Mouse (Mus musculus) urinary bladder, adult 18-20 months (tissue): ENCODE measurements at regions not wholly inside any gene's neighbourhood (a gene's known extent, or its start where the extent isn't known, plus 50 kb on each side); places are given as distances from the start of the nearest gene placed in this dataset.
"Not testable (repeated sequence)": the region's sequence is repeated elsewhere in the genome, so short reads cannot be mapped to it uniquely, and the experiment has no call there.

Source experiments
- DNase-seq, 2 experiments: peaks; one replicate each; pipeline ENCODE4 v3.0.0; 2022; ENCODE audit warnings: low spot score in 2 of 2, mixed read lengths in 2 of 2

DNA sequence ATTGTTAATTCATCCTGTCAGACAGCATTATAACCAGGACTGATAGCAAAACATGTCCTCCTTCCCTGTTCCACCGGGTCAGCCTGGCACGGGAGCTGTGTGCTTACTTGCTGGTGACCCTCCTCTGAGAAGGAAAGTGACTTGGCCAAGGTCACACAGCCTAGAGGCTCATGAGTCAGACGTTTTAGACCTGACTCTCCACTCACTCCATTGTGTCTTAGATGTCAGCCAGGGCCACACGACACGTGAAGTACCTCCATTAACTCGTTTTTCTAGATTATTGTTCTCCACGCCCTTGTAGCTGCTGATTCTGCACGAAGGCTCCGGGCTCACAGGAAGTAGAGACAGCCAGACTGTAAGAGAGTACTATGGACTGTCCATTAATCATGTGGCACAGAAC lies 340.8 kb downstream of the Diras2 start:
- no peak for DNase-seq

DNA sequence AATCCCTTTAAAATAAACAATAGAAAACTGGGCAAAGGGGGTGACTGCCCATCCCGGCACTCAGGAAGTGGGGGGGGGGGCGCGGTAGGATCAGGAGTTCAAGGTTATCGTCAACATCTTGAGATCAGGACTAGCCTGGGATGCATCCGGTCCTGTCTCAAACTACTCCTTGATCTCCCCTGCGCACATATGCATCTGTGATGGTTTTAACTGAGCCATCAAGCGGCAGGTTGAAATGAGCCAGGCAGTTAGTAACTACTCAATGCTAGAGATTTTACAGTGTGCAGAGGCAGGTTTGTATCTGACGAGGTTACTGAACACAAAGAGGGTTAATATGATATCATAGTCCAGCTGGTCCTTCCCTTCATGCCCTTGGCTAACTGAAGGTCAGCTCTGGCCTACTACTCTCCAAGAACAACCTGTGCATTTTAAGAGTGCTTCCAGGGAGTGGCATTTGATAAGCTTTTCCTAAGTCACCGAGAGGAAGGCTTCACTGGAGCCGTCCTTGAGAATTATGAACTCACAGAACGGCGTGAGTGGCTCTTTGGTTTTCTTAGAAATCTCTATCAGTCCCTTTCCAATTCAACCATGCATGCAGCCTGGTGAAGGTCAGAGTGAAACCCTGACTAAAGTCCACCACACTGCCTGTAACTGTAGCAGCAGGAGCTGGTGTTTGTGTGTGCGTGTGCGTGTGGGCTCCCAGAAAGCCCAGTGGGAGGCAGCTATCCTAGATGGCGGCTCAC lies 340.1 kb downstream of the Diras2 start:
- no peak for DNase-seq

DNA sequence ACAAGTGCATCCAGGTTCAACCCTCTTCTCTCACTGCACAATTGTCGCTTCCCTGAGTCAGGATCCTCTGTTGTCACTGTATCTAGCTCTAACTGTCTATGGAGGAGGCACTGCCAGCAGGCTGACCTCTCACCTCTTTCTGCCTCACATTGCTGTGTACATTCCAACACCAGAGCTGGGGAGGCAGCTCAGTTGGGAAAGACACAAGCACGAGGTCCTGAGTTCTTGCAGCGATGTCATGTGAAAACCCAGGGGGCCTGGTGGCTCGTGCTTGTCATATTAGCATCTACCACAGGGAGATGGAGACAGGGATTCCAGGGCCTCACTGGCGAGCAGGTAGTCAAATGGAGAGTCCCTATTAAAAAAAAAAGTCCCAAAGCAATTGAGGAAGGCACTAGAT lies 334.2 kb downstream of the Diras2 start:
- DNase-seq = no peak

DNA sequence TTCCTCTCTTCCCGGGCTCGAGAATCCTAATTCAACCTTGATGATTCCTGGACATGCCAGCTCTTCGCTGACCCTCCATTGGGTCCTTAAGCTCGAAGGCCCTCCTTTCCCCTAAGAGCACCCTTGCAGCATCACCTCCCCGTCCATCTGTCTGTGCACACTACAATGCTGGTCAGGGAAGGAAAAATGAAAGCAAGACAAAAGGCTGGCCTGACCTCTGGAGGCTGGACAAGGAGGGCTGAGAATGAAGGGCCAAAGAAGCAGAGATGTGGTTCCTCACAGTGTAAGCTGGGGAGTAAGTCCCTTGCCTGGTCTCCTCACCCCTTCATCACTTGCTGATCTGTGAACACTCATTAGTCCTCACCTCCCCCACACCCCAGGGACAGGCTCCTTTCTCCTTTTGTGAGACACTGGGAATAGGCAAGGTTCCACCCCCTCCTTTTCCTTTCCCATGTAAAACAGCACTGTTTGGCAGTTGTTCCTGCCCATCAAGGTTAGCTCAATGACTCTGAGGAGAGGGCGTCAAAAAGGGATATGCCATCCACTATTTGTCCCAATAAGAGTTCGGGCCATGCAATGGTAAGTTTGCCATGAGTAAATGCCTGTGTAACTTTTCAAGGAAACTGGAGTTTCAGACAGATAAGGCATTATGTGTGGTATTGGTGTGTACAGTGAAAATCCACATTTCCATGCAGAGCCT lies 332.3 kb downstream of the Diras2 start:
- no peak for DNase-seq

DNA sequence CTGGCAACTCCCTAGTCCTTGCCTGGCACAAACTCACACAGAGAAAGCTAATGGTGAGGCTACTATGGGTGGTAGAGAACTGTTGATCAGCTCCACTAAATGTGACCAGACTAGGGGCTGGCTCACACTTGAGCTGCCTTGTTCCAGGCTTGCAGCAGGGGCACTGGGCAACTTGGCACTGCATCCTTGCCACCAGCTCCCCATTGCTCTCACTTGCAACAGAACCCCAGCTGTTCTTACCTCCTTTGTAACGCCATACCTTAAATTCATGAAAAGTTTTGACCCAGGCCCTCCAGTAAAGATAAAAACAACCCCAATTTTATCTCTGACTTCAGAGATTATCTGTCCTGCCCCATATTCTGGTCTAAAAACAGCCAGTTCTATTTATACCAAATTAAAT lies 328.7 kb downstream of the Diras2 start:
- no peak for DNase-seq

DNA sequence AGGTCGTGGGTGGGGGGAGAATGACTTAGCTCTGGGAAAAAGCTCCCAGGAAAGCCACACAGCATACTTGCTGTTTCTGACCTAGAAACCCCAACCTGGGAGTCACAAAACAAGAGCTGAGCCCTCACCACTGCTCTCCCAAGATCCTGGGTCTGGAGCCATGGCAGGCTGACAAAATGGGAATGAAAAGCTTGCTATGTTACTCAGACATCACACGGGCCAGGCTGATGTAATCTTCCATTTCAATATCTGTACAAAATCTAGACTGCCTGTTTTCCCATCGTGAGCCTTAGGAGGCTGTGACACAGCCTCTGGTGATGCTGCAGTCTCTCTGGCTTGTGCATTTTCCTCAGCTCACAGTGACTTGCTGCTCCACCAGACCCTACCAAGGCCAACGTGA lies 325.1 kb downstream of the Diras2 start:
- no peak for DNase-seq

DNA sequence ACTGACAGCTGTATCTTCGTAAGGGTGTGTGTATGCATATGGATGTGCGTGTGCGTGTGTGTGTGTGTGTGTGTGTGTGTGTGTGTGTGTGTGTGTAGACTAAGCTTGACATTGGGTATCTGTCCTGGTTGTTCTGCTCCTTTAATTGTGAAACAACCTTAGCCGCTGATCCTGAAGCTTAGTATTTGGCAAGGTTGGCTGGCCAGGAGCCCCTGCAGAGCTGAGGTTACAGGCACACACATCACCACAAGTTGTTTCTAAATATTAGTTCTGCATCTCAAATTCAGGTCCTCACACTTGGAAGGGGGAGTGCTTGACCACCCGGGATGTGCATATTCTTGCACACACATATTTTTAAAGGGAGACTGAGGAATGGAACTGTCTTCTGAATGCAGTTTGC lies 314.7 kb downstream of the Diras2 start:
- DNase-seq = no peak

DNA sequence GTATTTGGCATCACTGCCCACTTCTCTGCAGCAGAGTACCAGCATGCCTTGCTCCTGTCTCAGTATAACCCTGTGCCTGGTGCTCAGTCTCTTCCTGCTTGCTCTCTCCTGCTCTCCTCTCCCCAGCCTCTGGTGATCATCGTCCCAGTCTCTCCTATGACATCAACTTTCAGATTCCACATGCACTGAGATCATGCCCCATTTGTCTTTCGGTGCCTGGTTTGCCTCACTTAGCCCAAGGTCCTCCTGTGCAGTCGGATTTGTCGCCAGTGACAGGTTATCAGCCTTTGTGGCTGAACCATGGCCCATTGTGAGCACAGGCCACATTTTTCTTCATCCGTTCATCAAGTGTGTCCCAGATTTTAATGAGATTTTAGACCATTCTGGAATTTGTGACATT lies 314.0 kb downstream of the Diras2 start:
- no peak for DNase-seq

DNA sequence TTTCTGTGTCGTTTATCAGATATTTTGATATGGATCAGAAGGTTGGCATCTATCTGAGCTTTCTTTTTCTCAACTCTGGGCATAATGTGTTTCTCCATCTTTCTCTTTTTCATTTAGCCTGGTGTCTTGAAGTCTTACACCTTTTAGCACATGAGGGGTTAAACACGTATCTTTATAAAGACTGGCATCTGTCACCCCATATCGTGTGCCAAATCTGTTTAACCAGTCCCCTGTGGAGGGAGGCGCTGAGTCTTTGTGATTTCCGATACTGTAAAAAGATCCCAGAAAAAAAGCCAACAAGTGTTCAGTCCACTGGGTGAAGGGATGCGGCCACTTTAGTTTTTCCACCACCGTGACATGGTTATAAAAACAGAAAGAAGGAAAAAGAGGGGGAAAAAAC lies 313.3 kb downstream of the Diras2 start:
- DNase-seq = no peak

DNA sequence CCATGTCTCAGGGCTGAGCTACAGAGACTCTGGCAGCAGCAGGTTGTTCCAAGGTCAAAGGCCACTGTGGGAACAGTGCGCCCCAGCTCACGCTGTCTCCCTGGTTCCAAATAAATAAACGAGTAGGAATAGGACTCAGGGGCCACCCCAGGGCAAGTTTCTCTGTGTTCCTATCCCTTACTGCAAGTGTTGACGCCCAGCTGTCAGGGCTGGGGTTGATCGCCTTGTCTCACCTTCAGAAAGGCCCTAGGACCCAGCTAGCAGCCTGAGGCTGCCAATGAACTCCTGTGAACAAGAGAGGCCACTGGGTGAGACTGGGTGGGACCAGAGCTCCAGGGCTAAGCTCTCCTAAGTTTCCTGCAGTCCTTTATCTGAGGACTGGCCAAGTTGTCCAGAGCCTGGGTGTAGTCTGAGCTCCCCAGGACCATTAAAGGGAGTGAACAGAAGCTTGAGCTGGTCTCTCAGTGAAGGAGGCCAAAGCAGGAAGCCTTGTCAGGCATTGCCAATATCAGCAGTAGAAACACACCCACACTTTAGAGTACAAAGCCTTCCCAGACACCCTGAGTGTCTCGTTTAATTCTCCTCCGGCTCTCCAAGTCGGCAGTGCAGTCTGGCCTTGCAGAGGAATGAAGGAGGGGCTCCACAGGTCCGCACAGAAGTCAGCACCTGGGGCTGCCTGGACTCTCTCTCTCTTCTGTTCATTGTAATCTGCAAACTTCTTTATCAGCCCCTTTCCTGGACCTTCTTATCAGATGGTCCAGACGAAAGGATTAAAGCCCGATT lies 308.6 kb downstream of the Diras2 start:
- no peak for DNase-seq

DNA sequence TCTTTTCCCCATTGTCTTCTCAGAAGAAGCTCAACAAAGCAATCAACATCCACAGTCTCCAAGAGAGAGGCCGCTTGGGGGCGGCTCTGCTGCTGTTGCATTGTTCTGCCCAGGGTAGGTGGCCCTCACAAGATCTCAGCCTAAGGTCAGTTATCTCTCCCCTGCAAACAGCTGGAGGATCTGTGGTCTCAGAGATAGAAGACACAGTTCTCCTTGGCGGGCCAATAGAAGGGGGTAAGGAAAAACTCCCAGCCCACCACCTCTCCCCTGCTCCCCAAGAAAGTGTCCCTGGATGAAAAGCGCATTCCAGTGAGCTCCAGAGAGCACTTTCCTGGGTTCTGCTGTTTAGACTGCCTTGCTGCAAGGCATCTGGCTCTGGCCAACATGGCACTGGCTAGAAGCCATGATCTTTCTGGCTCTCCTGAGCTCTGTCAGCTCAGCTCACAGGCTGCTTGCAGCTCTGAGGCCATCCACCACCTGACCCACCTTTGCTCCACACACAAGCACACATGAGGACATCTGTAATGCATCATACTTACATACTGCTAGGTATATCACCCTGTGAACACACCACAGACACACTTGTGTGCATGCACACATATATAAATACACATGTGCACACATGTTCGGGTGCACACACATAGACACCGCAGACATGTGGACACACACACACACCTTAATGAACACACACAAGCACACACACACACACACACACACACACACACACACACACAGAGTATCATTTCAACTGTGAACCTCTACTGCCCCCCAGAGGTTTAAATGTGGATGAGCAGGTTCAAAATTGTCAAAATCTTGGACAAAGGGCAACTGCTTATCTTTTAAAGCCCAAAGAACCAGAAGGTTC lies 307.7 kb downstream of the Diras2 start:
- DNase-seq = peak in 1 of 2 experiments; percentile 14

DNA sequence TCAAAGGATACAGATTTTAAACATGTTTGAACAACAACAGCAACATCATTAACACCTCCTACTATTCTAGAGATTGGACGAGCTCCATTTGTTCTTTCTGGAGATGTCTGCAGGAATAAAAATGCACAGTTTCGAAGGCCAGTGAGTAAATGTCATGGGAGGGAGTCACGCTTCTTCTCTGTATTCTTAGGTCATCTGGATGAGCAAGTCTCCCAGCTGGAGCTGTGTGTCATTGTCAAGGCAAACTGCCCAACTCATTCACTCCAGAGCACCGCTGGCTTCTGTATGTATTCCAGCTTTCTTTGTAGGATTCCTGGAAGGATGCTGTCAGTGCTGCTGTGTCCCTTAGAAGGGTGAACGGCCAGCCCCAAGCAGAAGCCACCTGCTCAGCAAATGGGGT lies 297.1 kb downstream of the Diras2 start:
- no peak for DNase-seq

DNA sequence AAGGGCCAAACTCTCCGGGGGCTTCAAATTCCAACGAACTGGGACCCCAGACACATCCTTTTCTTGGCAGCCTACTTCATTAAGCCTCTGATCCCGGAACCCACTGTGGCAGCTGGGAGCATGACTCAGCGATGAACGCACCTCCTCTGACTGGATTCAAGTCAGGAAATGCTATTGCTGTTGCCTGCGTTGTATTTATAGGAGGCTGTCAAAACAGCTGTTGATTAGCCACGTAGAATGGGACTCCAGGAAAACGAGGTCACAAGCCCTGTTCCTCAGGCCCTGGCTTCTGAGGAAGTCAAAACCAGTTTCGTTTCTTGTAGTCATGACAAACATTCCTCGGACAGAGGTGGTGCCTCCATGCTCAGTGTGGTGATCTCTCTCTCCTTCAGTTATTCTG lies 295.0 kb downstream of the Diras2 start:
- DNase-seq = no peak

DNA sequence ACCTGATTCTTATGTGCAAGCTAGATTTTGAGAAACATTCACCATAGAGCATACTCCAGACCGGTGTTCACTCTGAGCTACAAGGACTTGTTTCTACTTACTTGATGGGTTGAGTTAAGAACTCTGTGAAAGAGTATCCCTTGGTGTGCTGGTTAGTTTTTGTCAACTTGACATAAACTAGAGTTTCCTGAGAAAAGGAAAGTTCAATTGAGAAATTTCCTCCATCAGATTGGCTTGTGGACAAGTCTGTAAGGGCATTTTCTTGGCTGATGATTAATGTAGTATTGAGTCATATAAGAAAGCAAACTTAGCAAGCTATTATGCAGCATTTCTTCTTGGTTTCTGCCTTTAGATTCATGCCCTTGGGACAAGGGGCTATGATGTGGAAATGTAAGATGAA lies 291.5 kb downstream of the Diras2 start:
- no peak for DNase-seq

DNA sequence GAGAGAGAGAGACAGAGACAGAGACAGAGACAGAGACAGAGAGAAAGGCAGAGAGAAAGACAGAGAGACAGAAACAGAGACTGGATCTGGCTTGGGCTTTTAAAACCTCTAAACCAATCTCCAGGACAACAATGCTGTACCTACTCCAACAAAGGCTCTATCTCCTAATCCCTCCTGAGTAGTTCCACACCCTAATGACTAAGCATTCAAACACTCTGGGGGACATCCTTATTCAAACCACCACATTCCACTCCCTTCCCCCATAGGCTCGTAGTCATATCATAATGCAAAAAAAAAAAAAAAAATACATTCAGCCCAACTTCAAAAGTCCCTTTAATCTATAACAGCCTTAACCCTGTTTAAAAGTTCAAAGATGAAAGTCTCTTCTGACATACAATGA lies 289.3 kb downstream of the Diras2 start:
- DNase-seq = no peak

DNA sequence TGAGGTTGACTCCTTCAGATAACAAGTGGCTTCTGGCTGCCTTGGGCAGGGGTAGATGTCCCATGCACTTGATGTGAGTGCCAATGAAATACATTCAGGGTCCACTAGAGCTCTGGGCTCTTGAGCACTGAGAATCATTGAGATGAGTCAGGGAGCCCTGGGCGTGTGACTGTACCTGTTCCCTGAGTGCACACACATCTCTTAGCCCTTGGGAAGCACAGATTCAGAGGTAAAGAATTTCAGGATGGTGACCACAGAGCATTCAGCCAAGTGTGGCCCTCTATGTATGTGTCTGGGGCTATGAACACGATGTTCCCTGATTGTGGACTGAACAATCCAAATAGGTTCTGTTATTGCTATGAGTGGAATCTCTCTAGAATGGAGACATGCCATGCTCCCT lies 281.6 kb downstream of the Diras2 start:
- DNase-seq = no peak

DNA sequence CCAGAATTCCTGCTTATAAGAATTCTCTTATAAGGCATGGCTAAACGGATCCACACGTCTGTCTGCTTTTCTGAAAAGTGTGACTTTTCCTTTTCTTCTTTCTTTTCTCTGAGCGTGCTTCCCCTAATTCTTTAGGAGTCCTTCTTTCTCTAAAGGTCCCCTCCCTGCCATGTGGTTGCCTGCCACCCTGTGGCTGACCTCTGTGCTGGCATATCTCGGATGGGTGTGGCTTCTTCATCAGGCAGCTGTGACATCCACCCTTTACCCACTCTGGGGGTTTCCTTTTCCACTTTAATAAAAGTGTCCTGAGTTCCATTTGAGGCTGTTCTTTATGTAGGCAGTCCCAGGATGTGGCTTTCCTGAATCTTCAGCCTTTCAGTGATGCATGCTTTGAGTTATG lies 280.7 kb downstream of the Diras2 start:
- DNase-seq = no peak

DNA sequence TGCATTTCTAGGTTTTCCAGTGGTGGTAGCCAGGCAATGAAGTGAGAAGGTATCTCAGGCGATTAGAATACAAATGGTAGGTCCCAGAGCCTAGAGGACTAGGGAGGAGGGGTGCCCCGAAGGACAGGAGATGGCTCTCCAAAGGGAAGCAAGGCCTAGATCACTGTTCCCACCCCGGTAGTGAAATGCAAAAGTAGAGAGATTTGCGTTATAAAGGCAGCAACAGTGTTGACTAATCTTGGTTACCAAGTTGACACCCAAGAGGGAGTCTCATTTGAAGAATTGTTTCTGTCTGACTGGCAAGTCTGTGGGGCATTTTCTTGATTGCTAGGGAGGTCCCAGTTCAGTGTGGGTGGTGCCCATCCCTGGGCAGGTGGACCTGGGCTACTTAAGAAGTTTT lies 278.8 kb downstream of the Diras2 start:
- DNase-seq = no peak

DNA sequence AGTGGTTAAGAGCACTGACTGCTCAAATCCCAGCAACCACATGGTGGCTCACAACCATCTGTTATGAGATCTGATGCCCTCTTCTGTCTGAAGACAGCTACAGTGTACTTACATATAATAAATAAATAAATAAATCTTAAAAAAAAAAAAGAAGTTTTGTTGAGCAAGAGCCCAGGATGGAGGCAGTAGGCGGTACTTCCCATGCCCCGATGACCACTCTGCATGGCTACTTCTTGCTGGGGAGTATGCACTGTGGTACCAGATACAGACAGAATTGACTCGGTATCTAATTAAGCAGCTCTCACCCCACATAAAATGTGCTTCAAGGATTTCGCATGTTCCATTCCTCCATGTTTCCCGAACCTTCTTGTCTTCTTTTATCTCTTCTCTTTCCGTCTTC lies 278.4 kb downstream of the Diras2 start:
- not testable (repeated sequence) for DNase-seq

DNA sequence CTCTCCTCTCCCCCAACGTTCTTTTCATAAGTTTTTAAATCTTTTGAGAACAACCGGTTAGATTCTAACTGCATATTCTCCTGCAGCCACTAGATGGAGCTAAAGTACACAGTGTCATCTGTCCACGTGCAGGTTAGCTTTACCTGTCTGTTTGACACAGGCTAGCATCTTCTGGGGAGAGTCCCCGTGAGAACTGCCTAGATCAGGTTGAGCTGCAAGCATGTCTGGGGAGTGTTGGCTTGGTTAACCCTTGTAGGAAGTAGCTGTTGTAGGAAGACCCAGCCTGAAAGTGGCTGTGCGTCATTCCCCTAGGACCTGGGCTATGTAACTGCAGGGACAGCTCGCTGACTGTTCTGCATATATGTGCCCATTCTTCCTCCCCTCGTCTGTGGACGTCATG lies 277.9 kb downstream of the Diras2 start:
- peak in 1 of 2 experiments; percentile 28 for DNase-seq

DNA sequence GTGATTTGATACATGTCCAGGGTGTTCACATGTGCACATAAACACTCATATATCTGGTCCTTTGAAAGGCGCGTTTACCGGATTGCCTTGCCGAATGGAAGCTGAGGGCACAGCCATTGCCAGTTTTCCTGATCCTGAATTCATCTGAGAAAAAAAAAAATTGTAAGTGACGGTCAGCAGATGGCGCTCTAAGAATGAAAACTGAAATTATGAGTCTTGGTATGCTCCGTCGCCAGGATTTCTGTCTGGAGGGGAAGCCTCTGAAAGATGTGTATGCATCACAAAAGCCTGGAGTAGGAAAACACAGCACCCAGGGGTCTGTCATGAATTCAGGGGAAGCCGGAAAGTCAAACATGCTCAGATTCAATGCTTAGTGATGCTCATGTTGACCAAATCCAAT lies 276.9 kb downstream of the Diras2 start:
- DNase-seq = no peak

DNA sequence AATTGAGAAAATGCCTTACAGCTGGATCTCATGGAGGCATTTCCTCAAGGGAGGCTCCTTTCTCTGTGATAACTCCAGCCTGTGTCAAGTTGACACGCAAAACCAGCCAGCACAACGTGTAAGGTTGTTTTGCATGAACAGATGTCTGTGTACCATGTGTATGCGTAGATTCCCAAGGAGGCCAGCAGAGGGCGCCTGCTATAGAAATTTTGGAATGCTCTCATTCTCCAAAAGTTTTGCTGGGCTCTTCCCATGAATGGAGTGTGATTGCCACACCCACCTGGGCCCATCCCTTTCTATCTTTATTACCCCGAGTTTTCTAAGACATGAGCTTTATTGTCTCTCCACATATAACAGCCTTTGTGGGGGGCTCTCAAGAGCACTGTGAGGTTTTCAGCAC lies 275.4 kb downstream of the Diras2 start:
- DNase-seq = no peak
